Comparison of ENCODE assay signal across 16 mouse cellular contexts in the genomic region with DNA sequence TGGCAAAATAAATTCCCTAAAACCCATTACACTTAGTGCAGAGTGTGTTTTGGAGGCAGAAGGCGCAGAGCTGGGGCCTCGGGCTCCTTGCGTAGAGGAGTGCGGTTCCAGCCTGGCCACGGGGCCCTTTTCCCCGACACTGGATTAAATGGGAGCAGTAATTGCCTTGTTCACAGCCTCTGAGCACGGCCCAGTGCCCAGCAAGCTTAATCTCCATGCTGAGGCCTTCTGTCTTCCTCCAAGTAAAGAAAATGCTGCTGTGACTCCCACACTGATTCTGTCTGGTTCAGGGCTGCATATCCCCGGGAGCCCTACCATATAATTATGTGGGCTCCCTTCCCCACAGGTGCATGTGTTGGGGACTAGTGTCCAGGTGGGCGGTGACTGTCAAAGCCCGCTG.
A peak's percentile ranks its signal among the peaks of the same experiment; 100 is the strongest.
DNase-seq lines count a peak whose midpoint lies in the region; ATAC-seq and TF ChIP-seq lines count a peak whose summit lies in the region.
"Had no signal": no experiment of that assay in that cellular context is flagged by ENCODE, and none has a peak within 500 bp of the region (broad histone marks: within the 10 kb centered on the region; RNA-seq: fewer than 3 reads in every experiment).

No protein-coding gene starts in this region.

- no peak overlapping the region for H3K9ac ChIP-seq in midbrain, embryonic 13.5 days (replicated peaks)
- H3K9ac ChIP-seq in forebrain, embryonic 16.5 days (replicated peaks; ENCODE audit: low read depth, low read length) = peak overlapping the region; percentile 32; the same call in 1 of the 2 replicates
- H3K9ac ChIP-seq: liver, embryonic 15.5 days had no signal

- no peaks in the 10 kb centered on the region for H3K36me3 ChIP-seq in midbrain, embryonic 13.5 days
- no peaks in the 10 kb centered on the region for H3K36me3 ChIP-seq in midbrain, embryonic 10.5 days
- no peaks in the 10 kb centered on the region for H3K36me3 ChIP-seq in forebrain, embryonic 16.5 days (ENCODE audit: control insufficient read depth, insufficient read depth)
- H3K36me3 ChIP-seq: liver, embryonic 15.5 days had no signal

- peak; percentile 6 to 15 for DNase-seq in frontal cortex, postnatal 36 days (ENCODE audit: low spot score in 2 of 2)
- no peak for DNase-seq in frontal cortex, postnatal 10 days (ENCODE audit: low spot score in 2 of 2)
- no peak for DNase-seq in midbrain, embryonic 10.5 days (ENCODE audit: low spot score)
- DNase-seq in yolk sac, embryonic 10.5 days (ENCODE audit: low spot score) = no peak
- no peak for DNase-seq in embryo, embryonic 10.5 days (ENCODE audit: low spot score)
- DNase-seq: adrenal gland, postnatal 25 days; B cell, adult 2 months; kidney, postnatal 36 days; lung, postnatal 36 days; thymus, postnatal 14 days had no signal

- peak; percentile 44; the same call in 1 of the 2 replicates for ATAC-seq in midbrain, embryonic 13.5 days
- ATAC-seq in forebrain, embryonic 16.5 days = peak; percentile 61

- no peak overlapping the region for H3K4me2 ChIP-seq in midbrain, embryonic 13.5 days (replicated peaks)
- no peak overlapping the region for H3K4me2 ChIP-seq in forebrain, embryonic 16.5 days (ENCODE audit: low read length)
- H3K4me2 ChIP-seq: liver, embryonic 15.5 days had no signal

- peaks cover 36% of the 10 kb centered on the region for H3K27me3 ChIP-seq in midbrain, embryonic 13.5 days
- H3K27me3 ChIP-seq in midbrain, embryonic 10.5 days (ENCODE audit: low read depth, poor library complexity, severe bottlenecking) = peaks cover 77% of the 10 kb centered on the region
- no peaks in the 10 kb centered on the region for H3K27me3 ChIP-seq in forebrain, embryonic 16.5 days (replicated peaks; ENCODE audit: control insufficient read depth, insufficient read depth, low read length)
- H3K27me3 ChIP-seq: liver, embryonic 15.5 days had no signal

- H3K4me1 ChIP-seq in midbrain, embryonic 13.5 days (replicated peaks) = peaks cover 26% of the 10 kb centered on the region
- peaks cover 29% of the 10 kb centered on the region for H3K4me1 ChIP-seq in midbrain, embryonic 10.5 days
- H3K4me1 ChIP-seq in forebrain, embryonic 16.5 days (replicated peaks; ENCODE audit: control insufficient read depth, insufficient read depth, low read length) = peaks cover 9% of the 10 kb centered on the region
- peaks cover 24% of the 10 kb centered on the region for H3K4me1 ChIP-seq in olfactory bulb, adult 2 months (ENCODE audit: control insufficient read depth, insufficient read depth, low read length)
- H3K4me1 ChIP-seq: liver, embryonic 15.5 days had no signal

- TF ChIP-seq CTCF in olfactory bulb, adult 2 months (IDR thresholded peaks at IDR 0.05; ENCODE audit: insufficient read depth, low read depth, low read length) = no peak

- 39% methylated on average over 10 of the region's 10 CpGs for WGBS in midbrain, embryonic 13.5 days
- 58% methylated on average over 10 of the region's 10 CpGs for WGBS in midbrain, embryonic 10.5 days
- WGBS in forebrain, embryonic 16.5 days = 27% methylated on average over 10 of the region's 10 CpGs
- 44% methylated on average over 10 of the region's 10 CpGs for WGBS in olfactory bulb, adult 2 months

- H3K27ac ChIP-seq in midbrain, embryonic 13.5 days = peak overlapping the region; percentile 57
- H3K27ac ChIP-seq in midbrain, embryonic 10.5 days (replicated peaks) = no peak overlapping the region
- H3K27ac ChIP-seq in forebrain, embryonic 16.5 days (ENCODE audit: low read length) = peak overlapping the region; percentile 50; the same call in 1 of the 2 replicates
- 0 out of 2 replicates have a peak overlapping the region, but pooled peaks have one; percentile 25 for H3K27ac ChIP-seq in olfactory bulb, adult 2 months (ENCODE audit: insufficient read depth, low read depth, low read length)
- H3K27ac ChIP-seq: liver, embryonic 15.5 days had no signal

- no peak overlapping the region for H3K4me3 ChIP-seq in midbrain, embryonic 13.5 days (replicated peaks)
- no peak overlapping the region for H3K4me3 ChIP-seq in midbrain, embryonic 10.5 days
- no peak overlapping the region for H3K4me3 ChIP-seq in forebrain, embryonic 16.5 days (replicated peaks; ENCODE audit: low read length)
- H3K4me3 ChIP-seq in olfactory bulb, adult 2 months (ENCODE audit: insufficient read depth, low read depth, low read length) = no peak overlapping the region
- H3K4me3 ChIP-seq: erythroblast, embryonic 14.5 days; liver, embryonic 15.5 days; myocyte had no signal

- H3K9me3 ChIP-seq in midbrain, embryonic 13.5 days = no peaks in the 10 kb centered on the region
- no peaks in the 10 kb centered on the region for H3K9me3 ChIP-seq in midbrain, embryonic 10.5 days (replicated peaks)
- H3K9me3 ChIP-seq in forebrain, embryonic 16.5 days (ENCODE audit: control insufficient read depth, low read length) = 0 out of 2 replicates have a peak, but pooled peaks cover 3% of the 10 kb centered on the region
- H3K9me3 ChIP-seq: liver, embryonic 15.5 days had no signal

- no peak for TF ChIP-seq POLR2A in olfactory bulb, adult 2 months (IDR thresholded peaks at IDR 0.05; ENCODE audit: insufficient read depth, low read depth, low read length)

Comparison
In these comparisons a context has a peak if more than half of its experiments do, and no peak if none do; other contexts are left out.
1. DNase-seq: peak in frontal cortex, postnatal 36 days (2 of 2); none in frontal cortex, postnatal 10 days (0 of 2), midbrain, embryonic 10.5 days (single experiment), yolk sac, embryonic 10.5 days (single experiment) and embryo, embryonic 10.5 days (single experiment).